Mouse (Mus musculus): Measurements from ENCODE around the gene Fem1b. TPM values are rescaled to one million over a fixed set of nuclear protein-coding genes. Genes with fewer than 3 reads are reported as not detected.
"Not testable (repeated sequence)": the region's sequence is repeated elsewhere in the genome, so short reads cannot be mapped to it uniquely, and the experiment has no call there.

Gene Fem1b
- 3.0 and 4.7 TPM in 2 replicates for polyA plus RNA-seq (2012; rRNA removed)

DNA sequence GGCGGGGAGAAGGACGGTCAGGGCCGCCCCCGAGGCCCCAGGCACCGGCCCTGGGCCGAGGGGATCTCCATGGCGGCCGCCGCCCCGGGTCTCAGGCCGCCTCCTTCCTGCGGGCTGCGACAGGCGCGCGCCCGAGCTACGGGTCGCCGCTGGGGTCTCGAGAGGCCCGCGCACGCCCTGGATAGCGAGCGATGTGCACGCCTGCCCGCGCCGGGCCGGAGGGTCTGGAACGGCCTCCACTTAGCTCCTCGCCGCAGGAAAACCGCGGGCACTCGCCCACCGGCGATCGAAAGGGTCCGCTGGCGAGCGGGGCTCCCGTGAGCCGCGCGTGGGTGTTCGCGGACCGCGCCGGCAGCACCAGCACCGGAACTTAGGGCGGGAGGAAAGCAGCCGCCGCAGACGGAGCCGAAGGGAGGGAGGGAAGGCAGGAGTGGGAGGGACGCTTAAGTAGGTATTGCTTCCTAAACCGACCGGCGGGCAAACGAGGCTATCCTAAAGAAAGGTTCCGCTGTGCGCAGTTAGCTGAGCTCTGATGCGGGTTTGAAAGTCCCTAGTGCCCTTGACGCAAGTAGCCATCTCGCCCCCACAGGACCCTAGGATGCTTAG is at the start of gene Fem1b:
Gene Fem1b (minus strand): TSS at position 419 of the 606 bp plus-strand sequence.
- Histone ChIP-seq H3K36me3 (ENCODE audit: control insufficient read depth, insufficient read depth, low read length) (no peaks in the 10 kb centered on the region), H3K4me1 (ENCODE audit: control insufficient read depth, insufficient read depth, insufficient read length, low read length) (peaks cover 6% of the 10 kb centered on the region; the same call in 1 of the 2 replicates), H3K27ac (ENCODE audit: insufficient read depth, low read depth, low read length) (peak within 1 kb of the TSS; percentile 89), H3K27me3 (ENCODE audit: control insufficient read depth, insufficient read depth, low read length) (no peaks in the 10 kb centered on the region), H3K4me3 (ENCODE audit: low read depth, low read length) (peak within 1 kb of the TSS; percentile 72)
- no peak for TF ChIP-seq CTCF (IDR thresholded peaks at IDR 0.05; ENCODE audit: extremely low read depth, insufficient read length, insufficient replicate concordance, low read depth, low read length)
- TF ChIP-seq POLR2A (IDR thresholded peaks at IDR 0.05; ENCODE audit: low read depth, low read length): no peak; the same call in 1 of the 2 replicates
- under 1% methylated on average over 66 of the region's 68 CpGs for WGBS

GRCm38 (mm10) chr9:62860866-62861265 is 49.1 kb upstream of the Fem1b start:
- peaks cover 12% of the 10 kb centered on the region; the same call in 1 of the 2 replicates for H3K4me1 ChIP-seq (ENCODE audit: control insufficient read depth, insufficient read depth, insufficient read length, low read length)
- no peak overlapping the region for H3K27ac ChIP-seq (ENCODE audit: insufficient read depth, low read depth, low read length)
- WGBS: 57% methylated on average over 4 of the region's 4 CpGs
- TF ChIP-seq POLR2A (IDR thresholded peaks at IDR 0.05; ENCODE audit: low read depth, low read length): no peak
- no peak for TF ChIP-seq CTCF (IDR thresholded peaks at IDR 0.05; ENCODE audit: extremely low read depth, insufficient read length, insufficient replicate concordance, low read depth, low read length)
- H3K27me3 ChIP-seq (ENCODE audit: control insufficient read depth, insufficient read depth, low read length): no peaks in the 10 kb centered on the region
- H3K36me3 ChIP-seq (ENCODE audit: control insufficient read depth, insufficient read depth, low read length): peaks cover 4% of the 10 kb centered on the region; the same call in 1 of the 2 replicates
- H3K4me3 ChIP-seq (ENCODE audit: low read depth, low read length): peak overlapping the region; percentile 0; the same call in 1 of the 2 replicates

- peak overlapping the region; percentile 96 for H3K27ac ChIP-seq (ENCODE audit: insufficient read depth, low read depth, low read length)
- H3K36me3 ChIP-seq (ENCODE audit: control insufficient read depth, insufficient read depth, low read length); H3K27me3 ChIP-seq (ENCODE audit: control insufficient read depth, insufficient read depth, low read length): not testable (repeated sequence)
- H3K4me1 ChIP-seq (ENCODE audit: control insufficient read depth, insufficient read depth, insufficient read length, low read length): peaks cover 12% of the 10 kb centered on the region; the same call in 1 of the 2 replicates
- peak overlapping the region; percentile 77 for H3K4me3 ChIP-seq (ENCODE audit: low read depth, low read length)
- WGBS: 26% methylated on average over 7 of the region's 7 CpGs
Observed at GRCm38 (mm10) chr9:62860102-62860501, 48.4 kb upstream of the Fem1b start.

GRCm38 (mm10) chr9:62858266-62859019 is 46.7 kb upstream of the Fem1b start:
- TF ChIP-seq POLR2A (IDR thresholded peaks at IDR 0.05; ENCODE audit: low read depth, low read length) (no peak), CTCF (IDR thresholded peaks at IDR 0.05; ENCODE audit: extremely low read depth, insufficient read length, insufficient replicate concordance, low read depth, low read length) (no peak)
- Histone ChIP-seq H3K36me3 (ENCODE audit: control insufficient read depth, insufficient read depth, low read length) (peaks cover 4% of the 10 kb centered on the region; the same call in 1 of the 2 replicates), H3K4me1 (ENCODE audit: control insufficient read depth, insufficient read depth, insufficient read length, low read length) (peaks cover 12% of the 10 kb centered on the region; the same call in 1 of the 2 replicates), H3K27me3 (ENCODE audit: control insufficient read depth, insufficient read depth, low read length) (no peaks in the 10 kb centered on the region), H3K4me3 (ENCODE audit: low read depth, low read length) (peak overlapping the region; percentile 77), H3K27ac (ENCODE audit: insufficient read depth, low read depth, low read length) (peak overlapping the region; percentile 96)
- whole genome bisulfite sequencing: 16% methylated on average over 8 of the region's 8 CpGs

DNA sequence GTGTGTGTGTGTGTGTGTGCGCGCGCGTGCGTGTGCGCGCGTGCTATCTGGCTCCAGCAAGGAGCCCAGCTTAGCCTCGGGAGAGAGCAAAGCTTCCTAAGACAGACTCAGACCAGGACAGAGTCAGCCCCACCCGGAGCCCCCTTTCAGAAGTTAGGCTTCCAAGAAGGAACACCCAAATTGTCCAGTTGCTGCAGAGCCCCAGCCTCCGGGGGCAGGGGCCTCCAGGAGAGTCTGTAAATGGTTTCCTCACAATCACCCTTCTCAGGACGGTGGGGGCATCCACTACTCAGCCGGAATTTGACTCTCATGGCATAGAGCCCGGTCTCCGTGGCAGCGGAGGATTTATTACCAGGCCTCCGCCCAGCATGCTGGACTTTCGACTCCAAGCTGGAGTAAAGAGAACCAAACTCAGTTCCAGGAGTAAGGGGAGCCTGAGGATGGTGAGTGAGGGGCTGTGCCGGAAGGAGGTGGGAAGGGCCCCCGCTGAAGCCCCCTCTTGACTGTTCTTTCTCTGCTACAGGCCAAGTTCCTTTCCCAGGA is 46.1 kb upstream of the Fem1b start, which contains the start of gene Calml4:
Gene Calml4 (plus strand): TSS at position 362 of the 543 bp plus-strand sequence.
- TF ChIP-seq POLR2A (IDR thresholded peaks at IDR 0.05; ENCODE audit: low read depth, low read length) (peak; percentile 49), CTCF (IDR thresholded peaks at IDR 0.05; ENCODE audit: extremely low read depth, insufficient read length, insufficient replicate concordance, low read depth, low read length) (no peak)
- Histone ChIP-seq H3K4me1 (ENCODE audit: control insufficient read depth, insufficient read depth, insufficient read length, low read length) (peaks cover 12% of the 10 kb centered on the region; the same call in 1 of the 2 replicates), H3K4me3 (ENCODE audit: low read depth, low read length) (peak within 1 kb of the TSS; percentile 77), H3K27ac (ENCODE audit: insufficient read depth, low read depth, low read length) (peak within 1 kb of the TSS; percentile 100), H3K27me3 (ENCODE audit: control insufficient read depth, insufficient read depth, low read length) (no peaks in the 10 kb centered on the region), H3K36me3 (ENCODE audit: control insufficient read depth, insufficient read depth, low read length) (peaks cover 4% of the 10 kb centered on the region; the same call in 1 of the 2 replicates)
- WGBS: 7% methylated on average over 20 of the region's 20 CpGs

DNA sequence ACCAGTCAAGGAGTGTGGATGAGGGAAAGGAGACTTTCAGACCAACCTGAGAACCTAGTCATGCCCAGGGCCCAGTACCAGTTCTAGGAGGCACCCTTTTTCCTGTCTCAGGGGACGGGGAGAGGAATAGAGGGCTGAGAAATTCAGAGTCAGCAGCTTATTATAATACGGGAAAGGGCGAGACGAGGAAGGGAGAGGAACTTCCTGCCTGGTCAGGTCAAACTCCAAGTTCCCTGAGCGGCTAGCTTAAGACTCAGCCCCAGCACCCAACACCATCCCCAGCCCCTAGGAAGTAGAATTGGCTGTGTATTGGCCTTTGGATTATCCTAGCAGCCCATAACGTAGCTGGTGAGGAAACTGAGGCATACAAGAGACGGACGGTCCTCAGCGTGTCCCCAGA is 45.5 kb upstream of the Fem1b start:
- Histone ChIP-seq H3K4me1 (ENCODE audit: control insufficient read depth, insufficient read depth, insufficient read length, low read length) (peaks cover 12% of the 10 kb centered on the region; the same call in 1 of the 2 replicates), H3K4me3 (ENCODE audit: low read depth, low read length) (peak overlapping the region; percentile 77), H3K27me3 (ENCODE audit: control insufficient read depth, insufficient read depth, low read length) (no peaks in the 10 kb centered on the region), H3K27ac (ENCODE audit: insufficient read depth, low read depth, low read length) (peak overlapping the region; percentile 100), H3K36me3 (ENCODE audit: control insufficient read depth, insufficient read depth, low read length) (peaks cover 4% of the 10 kb centered on the region; the same call in 1 of the 2 replicates)
- 6% methylated on average over 9 of the region's 9 CpGs for WGBS
- TF ChIP-seq CTCF (IDR thresholded peaks at IDR 0.05; ENCODE audit: extremely low read depth, insufficient read length, insufficient replicate concordance, low read depth, low read length): no peak
- TF ChIP-seq POLR2A (IDR thresholded peaks at IDR 0.05; ENCODE audit: low read depth, low read length): peak; percentile 65; the same call in 1 of the 2 replicates

DNA sequence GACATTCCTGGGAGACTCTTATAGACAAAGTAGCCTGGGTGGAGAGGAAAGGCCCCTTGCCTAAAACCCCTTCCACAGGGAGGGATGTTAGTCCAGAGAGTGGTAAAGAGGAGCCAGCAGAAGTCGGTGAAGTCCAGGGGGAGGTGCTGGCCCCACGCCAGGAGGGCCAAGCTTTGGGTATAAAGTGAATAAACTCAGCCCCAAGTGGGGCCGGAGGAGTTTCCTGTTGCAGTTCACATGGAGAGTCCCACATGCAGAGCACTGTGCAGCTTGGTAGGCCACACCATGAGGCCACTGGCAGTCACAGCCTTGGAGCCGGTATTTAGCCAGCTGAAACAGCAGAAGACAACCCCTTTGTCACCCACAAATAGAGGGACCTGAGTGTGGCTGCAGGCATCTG is 42.7 kb upstream of the Fem1b start:
- H3K4me3 ChIP-seq (ENCODE audit: low read depth, low read length): no peak overlapping the region
- no peaks in the 10 kb centered on the region for H3K27me3 ChIP-seq (ENCODE audit: control insufficient read depth, insufficient read depth, low read length)
- H3K4me1 ChIP-seq (ENCODE audit: control insufficient read depth, insufficient read depth, insufficient read length, low read length): peaks cover 3% of the 10 kb centered on the region; the same call in 1 of the 2 replicates
- WGBS: 60% methylated on average over 4 of the region's 4 CpGs
- no peak overlapping the region for H3K27ac ChIP-seq (ENCODE audit: insufficient read depth, low read depth, low read length)
- TF ChIP-seq POLR2A (IDR thresholded peaks at IDR 0.05; ENCODE audit: low read depth, low read length) (no peak), CTCF (IDR thresholded peaks at IDR 0.05; ENCODE audit: extremely low read depth, insufficient read length, insufficient replicate concordance, low read depth, low read length) (no peak)
- H3K36me3 ChIP-seq (ENCODE audit: control insufficient read depth, insufficient read depth, low read length): no peaks in the 10 kb centered on the region; the same call in 1 of the 2 replicates
